Mouse (Mus musculus) megakaryocyte progenitor cell, adult 5-6 weeks (primary cell): ENCODE measurements around the gene Paqr7. TPM values are rescaled to one million over a fixed set of nuclear protein-coding genes. Genes with fewer than 3 reads are reported as not detected.
"Not testable (repeated sequence)": the region's sequence is repeated elsewhere in the genome, so short reads cannot be mapped to it uniquely, and the experiment has no call there.

ENCODE experiments used
- ATAC-seq: replicated peaks from 2 replicates; pipeline ENCODE4 v1.8.0; 2016; ENCODE audit warnings: mild to moderate bottlenecking, moderate TSS enrichment, inconsistent platforms; ENCODE audit not compliant: poor library complexity
- total RNA-seq, 2 experiments: library from RNA; stranded (forward) in 1 of 2; stranded (reverse) in 1 of 2; fragments of 157-497, 149-512 nt in 1 of 2; fragments of 200-1000 nt in 1 of 2; gene quantifications; 2 replicates each; pipeline versions ENCODE4 v1.2.3 to v1.2.4; 2015 to 2017

Gene Paqr7
- total RNA-seq, 2 experiments from 2014 or later = 5.2 to 13.5 TPM

DNA sequence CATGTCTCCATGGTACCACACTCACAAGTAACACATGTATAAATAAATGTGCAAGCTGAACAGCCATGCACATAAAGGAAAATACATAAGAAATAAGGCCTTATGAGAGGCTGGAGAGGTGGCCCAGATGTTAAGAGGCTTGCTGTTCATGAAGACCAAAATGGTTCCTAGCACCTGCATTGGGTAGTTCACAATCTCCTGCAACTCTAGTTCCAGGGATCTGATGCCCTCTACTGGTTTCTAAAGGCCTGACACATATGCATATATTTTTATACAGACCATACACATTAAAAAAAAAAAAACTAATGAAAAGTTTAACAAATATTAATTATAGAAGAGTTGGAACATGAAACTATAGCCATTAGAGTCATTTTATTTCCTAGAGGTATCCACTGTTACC is 25.0 kb upstream of the Paqr7 start:
- ATAC-seq = no peak

DNA sequence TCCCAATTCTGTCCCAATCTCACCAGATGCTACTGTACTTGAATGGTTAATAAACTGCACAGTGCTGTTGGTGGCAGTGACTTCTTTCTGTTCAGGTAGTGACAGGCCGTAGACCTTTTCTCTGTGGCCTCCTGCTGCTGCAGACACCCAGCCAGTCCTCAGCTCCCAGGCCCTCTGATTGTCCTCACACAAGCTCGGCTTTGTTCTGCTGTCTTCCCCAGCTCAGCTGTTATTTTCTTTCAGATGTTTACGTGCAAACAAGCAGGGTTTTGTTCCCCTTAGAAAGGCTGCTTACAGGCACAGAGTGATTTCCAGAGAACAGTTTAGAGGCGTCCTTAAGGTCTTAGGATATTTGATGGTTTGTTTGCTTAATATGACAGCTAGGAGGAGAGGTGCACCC is 22.7 kb upstream of the Paqr7 start:
- no peak for ATAC-seq

DNA sequence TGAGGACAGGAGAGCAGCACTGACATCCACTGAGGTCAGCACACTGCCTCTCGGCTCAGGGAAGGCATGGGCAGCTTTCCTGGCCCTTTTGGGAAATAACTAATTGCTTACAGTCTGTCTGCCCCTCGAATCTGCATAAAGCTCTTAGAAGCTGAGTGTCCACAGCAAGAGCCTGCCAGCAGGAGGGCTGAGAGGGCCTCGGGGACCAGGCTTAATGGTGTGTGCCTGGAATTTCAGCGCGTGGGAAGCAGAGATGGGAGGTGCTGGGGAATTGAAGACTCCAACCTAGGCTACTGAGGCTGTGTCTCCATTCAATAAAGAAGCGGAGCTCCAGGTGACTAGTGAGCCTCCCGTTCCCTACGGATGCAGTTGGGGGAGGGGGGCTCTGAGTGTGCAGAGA is 22.3 kb upstream of the Paqr7 start:
- no peak for ATAC-seq

DNA sequence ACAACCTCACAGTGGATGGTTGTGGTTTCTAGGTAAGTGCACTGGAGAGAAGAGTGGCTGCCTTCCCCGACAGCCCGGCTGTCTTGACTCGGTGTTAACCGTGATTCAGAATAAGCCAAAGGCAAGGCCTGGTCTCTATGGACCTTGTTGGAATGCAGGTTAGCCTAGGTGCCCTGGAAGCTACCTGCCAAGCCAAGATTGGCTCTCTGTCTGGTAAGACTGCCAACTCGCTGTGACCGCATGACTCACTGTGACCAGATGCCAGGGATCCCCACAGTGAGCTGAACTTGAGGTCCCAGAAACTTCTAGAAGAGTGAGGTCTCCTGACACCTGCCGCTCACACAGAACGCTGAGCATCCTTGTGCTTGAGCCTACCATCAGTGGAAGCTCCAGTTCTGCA is 19.6 kb upstream of the Paqr7 start:
- no peak for ATAC-seq

DNA sequence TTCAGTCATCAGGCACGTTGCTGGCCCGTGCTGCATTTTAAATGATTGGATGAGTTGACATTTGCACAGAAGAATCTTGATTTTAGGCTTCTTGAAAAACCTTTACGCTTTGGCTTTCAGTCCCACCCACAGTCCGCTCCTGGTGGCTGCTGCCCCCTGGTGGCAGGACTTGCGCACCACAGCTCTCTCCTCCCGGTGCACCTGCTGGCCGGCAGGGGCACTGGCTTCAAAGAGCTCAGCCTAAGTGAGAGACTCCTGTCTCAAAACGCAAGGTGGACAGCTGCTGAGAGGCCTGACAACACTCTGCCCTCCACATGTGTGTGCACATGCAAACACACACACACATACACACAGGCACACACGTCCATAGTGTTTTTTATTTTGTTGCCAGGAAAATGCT is 18.5 kb upstream of the Paqr7 start:
- peak; percentile 96 for ATAC-seq

DNA sequence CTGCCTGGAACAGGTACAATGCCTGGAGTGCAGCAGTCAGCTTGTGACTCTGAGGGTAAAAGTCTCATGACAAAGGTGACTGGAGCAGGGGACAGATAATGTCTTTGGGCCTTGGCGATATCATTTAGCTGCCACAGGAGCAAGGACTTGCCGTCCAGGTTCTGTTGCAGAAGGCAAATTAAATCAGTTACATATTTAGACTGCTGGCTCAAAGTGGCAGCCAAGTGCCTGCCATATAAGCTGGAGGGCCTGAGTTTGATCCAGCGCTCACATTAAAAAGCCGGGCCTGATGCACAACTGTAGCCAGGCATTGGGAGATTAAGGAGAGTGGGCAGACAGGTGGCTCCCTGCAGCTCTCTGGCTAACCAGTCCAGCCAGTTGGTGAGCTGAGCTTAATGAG is 16.7 kb upstream of the Paqr7 start:
- ATAC-seq = no peak

DNA sequence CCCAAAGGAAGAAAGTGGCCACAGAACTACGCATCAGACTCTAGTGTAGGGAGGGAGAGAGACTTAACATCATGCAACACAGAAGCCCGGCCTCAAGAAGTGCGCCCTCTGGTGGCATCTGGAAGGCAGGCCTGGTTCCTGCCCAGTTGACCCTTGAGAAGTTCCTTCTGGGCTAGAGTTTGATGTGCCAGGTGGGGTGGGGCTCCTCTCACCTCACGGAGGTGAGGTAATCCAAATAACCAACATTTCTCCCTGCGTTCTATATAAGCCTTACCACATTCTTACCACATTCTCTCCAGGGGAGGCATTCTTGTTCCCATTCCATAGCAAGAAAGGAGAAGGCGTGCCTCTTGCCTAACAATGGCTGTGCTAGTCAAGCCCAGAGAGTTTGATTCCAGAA is 15.6 kb upstream of the Paqr7 start:
- ATAC-seq = peak; percentile 72

DNA sequence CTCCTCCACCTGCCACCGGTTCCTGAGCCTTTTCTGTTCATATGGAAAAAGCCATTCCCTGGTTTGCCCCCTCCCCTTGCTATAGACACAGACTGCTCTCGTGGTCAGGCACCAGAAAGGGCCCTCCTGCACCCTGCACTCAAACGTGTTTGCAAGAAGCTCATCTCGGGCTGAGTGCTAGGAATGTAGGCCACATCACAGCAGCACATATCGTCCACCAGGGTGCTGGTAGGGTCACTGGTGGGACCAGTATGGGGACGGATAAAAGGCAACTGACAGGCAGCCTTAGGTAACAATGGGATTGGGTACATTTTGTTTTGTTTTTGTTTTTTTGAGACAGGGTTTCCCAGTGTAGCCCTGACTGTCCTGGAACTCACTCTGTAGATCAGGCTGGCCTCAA is 15.2 kb upstream of the Paqr7 start:
- ATAC-seq = no peak

DNA sequence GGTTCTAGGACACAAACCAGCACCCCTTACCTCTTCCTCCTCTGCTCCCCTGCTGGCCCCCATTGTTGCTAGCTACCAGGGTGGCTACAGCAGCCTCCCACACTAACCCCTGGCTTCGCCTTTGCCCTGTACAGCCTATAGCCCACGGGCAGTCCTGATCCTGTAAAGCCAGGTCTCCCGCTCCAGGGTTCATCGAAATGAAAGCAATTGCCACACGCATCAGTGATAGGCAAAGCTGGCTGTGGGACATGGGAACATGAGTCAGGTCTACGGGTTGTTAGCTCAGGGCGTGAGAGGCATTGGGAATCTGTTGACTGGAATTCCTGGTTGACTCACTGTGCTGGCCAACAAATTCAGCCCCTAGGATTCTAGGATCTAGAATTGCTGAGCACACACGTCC is 14.1 kb upstream of the Paqr7 start:
- ATAC-seq = no peak

DNA sequence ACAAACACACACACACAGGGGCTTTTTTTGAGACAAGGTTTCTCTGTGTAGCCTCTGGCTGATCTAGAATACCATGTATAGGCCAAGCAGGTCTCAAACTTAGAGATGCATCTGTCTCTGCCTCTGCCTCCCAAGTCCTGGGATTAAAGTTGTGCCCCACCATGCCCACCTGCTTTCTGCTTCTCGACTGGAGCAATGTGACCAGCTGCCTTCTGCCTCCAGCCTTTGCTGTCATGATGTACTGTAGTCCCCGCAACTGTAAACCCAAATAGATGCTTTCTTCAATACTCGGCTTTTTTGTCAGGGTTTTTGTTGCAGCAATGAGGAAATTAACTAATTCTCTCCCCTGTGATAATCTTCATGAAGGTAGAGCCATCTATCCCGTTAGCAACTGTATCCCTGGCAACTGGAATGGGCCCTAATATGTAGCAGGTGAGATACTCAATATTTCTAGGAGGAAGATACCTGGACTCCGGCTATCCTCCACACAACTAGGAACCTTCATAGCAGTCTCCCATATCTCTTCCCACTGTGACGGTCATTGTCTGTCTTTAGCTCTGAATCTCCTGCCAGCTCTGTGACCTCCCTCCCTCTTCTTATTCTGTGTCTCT is 13.3 kb upstream of the Paqr7 start:
- ATAC-seq = no peak

DNA sequence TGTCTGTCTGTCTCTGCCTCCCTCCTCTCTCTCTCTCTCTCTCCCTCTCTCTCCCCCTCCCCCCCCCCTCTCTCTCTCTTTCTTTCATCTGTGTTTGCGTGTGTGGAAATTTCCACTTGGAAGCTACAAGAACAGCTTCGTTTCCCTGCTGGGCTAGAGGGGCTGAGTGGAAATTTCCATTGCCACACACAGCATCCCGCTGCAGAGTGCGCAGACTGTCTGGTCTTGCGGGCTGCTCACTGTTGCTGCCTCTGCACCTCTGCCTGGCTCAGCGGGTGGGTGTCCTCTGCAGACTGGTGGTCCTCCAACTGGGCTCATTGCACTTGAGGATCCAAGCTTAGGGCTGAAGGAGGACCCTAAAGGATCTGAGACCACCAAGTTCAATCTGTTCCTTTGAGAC is 12.8 kb upstream of the Paqr7 start:
- ATAC-seq = no peak

DNA sequence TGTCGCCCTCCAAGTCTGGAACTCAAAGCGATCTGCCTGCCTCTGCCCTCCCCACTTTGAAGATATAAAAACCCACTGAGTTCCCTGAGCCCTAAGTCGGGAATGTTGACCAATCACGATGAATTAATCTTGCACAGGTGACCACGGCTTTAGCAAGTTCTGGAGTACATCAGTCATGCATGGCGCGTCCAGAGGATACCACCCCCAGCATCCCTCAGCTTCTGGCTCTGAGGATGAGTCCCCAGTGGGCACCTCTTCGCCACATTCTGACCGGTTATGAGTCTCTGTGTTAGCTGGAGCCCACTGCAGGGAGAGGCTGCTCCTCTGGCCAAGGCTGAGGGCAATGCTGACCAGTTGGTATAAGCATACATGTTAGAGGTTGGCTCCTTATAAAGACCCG is 12.3 kb upstream of the Paqr7 start:
- no peak for ATAC-seq

DNA sequence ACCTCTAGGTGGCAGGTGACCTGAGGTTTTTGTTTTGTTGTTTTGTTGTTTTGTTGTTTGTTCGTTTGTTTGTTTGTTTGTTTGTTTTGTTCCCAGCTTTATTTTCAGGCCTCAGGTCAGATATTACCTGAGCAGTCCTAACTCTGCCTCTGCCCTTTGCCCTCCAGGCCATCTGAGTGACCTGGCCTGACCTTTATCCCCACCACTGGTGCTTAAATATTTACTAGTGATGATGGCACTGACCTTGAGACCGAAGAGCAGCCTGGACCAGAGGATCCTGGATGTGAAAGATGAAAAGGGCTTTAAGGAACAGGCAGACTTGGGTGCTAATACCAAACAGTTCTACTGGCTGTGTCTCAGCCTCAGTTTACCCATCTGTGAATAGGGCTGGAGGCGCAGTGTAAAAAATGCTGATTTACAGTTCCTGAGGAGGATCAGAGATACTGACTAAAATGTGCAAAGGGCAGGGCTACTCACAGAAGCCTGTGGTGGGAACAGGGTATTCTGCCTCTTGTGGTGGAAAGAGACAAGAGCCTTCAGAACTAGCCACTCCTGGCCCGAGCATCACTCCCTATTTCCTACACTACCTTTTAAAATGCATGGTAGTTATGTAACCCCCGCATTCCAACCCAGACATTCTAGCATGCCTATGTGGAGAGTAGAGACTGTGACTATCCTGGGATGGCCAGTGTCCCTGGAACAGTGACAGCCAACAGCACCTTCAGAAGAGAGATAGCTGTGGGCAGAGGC is 11.2 kb upstream of the Paqr7 start:
- no peak for ATAC-seq

DNA sequence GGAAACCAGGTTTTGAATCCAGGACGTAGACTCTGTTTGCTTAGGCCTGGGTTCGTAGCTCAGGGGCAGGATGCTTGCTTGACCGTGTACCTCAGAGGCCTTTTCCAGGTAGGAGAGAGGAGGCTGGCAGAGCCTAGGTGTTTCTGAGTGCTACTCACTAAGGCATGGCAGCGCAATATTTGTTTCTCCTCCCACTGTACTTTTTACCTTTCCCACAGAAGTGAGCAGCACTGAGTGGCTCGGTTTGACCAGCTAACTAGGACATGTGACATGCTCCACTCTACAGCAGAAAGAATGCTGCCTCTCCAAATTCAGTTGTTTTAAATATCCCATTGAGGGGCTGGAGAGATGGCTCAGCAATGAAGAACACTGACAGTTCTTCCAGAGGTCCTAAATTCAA is 8.3 kb upstream of the Paqr7 start:
- ATAC-seq = no peak

DNA sequence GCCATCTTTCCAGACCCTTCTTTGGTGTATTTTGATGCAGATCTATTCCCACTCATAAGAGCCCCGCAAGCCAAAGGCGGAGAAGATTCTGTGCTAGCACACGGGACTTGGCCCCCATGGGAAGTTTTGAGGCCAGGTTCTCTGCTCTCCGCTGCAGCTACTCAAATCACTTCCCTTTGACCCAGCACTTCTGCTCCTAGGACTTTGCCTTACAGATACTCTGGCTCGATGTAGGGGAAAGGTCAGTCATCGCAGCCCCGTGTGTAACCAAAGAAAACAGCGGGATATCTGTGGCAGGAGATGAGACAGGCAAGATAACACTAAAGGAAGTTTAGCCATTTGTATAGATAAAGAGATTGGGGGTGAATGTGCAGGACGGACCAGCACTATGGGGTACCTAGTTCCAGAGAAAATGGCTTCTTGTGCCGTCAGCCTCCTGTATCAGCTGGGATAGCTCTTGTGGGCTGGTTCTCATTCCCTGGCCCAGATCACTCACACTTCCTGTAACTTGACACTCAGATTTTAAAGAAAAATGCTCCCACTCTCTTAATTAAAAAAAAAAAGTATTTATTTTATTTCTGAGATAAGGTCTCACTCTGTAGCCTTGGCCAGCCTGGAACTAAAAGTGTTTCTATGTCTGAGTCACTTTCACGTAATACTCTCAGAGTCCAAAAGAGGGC is 6.4 kb upstream of the Paqr7 start:
- ATAC-seq = no peak

DNA sequence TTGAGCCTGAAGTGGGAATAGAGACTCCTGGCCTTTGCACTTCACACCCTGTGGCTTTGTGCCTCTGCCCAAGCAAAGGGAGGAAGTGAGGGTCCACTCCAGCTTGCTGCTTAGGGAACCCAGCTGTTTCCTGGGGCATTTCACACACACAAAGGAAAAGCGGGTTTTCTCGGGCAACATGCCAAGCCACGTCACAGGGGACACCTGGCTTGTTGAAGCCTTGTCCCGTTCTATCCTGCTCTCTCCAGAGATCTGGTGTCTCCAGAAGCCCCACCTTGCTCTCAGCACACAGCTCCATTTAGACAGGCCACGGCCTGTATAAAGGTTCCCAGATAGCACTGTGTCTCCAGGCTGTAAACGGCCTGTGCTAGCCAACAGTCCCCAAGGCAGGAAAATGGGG is 4.8 kb upstream of the Paqr7 start:
- 0 out of 2 replicates have a peak, but pooled peaks have one; percentile 30 for ATAC-seq

DNA sequence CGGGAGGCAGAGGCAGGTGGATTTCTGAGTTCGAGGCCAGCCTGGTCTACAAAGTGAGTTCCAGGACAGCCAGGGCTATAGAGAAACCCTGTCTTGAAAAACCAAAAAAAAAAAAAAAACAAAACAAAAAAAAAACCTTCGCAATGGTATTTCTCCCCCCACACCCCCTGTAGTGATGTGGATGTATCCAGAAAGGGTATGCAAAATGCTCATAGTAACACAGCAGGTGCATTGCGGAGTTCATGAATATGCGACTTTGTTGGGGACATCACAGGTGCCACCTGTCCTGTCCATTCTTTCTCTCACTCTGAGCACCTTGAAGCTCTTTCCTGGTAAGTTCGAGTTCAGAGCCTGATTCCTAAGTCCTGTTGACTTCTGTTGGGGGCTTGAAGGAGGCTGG is 2.3 kb upstream of the Paqr7 start:
- ATAC-seq = not testable (repeated sequence)

DNA sequence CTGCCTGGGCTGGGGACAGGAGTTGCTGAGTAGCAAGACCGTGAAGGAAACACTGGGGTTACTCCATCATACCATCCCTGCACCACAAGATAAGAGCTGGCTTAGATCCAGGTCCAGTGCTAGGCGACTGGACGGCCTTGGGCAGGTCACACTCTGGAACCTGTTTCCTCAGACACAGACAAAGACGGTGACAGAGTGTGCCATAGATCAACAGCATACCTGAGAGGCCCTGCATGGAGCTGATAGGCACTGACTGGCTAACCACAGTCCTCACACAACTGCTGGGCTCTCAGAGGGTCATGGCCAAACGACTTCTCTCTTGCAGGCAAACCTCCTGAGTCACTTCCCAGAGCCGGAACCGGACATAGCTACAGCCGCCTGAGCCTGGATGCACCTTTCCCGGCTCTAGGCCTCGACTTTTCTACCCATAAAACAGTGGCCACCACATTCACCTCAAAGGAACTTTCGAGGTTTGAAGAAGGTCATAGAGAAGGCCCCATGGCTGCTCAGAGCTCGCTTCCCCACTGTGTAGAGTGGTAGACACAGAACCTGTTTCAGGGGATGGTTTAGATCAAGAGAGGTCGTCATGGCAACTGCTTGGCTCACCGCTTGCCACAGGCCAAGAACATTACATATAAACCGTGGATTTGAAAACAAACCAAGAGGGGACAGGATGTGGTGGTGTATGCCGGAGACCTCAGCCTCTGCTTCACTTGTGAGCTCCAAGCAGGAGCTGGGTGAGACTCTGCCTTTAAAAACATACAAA is 1.5 kb upstream of the Paqr7 start:
- peak; percentile 56 for ATAC-seq

DNA sequence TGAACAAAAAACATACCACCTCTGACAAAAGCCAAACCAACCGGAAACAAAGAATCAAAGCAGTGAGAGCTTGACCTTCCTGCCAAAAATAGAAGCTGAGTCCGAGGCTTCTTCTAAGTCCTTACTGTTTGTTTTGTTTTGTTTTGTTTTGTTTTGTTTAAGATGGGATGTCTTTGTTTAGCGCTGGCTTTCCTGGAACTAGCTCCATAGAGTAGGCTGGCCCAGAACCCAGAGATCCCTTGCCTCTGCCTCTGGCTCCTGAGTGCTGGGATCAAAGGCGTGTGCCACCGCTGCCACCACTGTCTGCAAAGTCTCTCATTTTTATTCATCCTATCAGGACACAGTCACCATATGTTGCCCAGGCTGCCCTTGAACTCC is 962 bp upstream of the Paqr7 start:
- ATAC-seq = no peak

DNA sequence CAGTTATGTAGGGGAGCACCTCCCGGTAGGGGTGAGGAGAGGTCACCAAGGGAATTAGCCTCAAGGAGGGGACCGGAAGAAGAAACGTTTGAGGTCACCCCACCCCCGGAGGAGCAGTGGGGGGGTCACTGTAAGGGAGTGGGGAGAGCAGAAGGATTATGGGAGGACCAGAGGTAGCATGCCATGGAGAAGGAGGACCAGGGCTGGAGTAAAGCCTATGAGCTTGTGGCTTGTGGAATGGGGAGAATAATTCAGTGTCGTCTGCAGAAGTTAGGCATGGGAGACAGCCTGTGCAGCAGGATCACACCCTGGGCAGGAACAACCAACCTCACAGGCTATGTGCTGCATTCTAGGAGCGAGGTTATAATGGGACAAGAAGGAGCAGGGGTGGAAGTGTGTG is 726 bp downstream of the Paqr7 start:
- peak; percentile 4; the same call in 1 of the 2 replicates for ATAC-seq

DNA sequence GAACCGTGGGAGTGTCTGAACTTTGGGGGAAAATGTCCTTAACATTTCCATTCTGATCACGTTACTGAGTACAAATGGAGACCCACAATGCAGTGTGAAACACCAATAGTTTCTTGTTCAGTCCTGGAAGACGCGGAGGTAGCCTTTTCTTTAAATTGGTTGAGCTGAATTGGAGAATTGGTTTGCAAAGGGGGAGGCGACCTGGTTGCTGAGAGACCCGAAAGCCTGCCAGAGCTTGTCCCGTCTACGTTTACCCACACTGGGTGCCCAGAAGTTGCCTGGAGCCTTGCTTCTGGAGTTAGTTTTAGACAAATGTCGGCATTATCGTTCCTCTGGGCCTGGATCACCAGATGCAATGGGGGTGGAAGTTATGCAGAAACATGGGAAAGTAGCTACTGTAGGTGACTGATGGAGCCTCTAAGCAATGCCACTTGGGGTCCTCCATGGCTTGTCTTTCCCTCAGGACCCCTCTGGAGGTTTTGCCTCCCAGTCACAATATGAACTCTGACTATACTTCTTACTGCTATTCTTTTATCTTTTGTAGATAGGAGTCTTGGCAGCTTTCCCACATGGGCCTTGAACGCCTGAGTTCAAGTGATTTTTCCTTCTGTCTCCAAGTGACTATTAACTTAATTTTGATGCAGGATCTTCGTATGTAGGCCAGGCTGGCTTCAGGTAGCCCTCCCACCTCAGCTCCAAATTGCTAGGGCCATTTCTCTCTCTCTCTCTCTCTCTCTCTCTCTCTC is 1.7 kb downstream of the Paqr7 start:
- no peak for ATAC-seq
